Mouse (Mus musculus): ENCODE results near the gene Gm20388. TPM values are rescaled to one million over a fixed set of nuclear protein-coding genes. Genes with fewer than 3 reads are reported as not detected.
A peak's percentile ranks its signal among the peaks of the same experiment; 100 is the strongest.
"Not testable (repeated sequence)": the region's sequence is repeated elsewhere in the genome, so short reads cannot be mapped to it uniquely, and the experiment has no call there.

Gm20388 gene
- total RNA-seq, 2 experiments from 2014 or later: 18.6 TPM; not detected in 1

- intact Hi-C loops (cut with DNase I): no loop called here
- no peak for DNase-seq (ENCODE audit: low spot score in 2 of 2)
Observed at GRCm38 (mm10) chr8:123279828-123280227, 3369.2 kb downstream of the Gm20388 start.

DNA sequence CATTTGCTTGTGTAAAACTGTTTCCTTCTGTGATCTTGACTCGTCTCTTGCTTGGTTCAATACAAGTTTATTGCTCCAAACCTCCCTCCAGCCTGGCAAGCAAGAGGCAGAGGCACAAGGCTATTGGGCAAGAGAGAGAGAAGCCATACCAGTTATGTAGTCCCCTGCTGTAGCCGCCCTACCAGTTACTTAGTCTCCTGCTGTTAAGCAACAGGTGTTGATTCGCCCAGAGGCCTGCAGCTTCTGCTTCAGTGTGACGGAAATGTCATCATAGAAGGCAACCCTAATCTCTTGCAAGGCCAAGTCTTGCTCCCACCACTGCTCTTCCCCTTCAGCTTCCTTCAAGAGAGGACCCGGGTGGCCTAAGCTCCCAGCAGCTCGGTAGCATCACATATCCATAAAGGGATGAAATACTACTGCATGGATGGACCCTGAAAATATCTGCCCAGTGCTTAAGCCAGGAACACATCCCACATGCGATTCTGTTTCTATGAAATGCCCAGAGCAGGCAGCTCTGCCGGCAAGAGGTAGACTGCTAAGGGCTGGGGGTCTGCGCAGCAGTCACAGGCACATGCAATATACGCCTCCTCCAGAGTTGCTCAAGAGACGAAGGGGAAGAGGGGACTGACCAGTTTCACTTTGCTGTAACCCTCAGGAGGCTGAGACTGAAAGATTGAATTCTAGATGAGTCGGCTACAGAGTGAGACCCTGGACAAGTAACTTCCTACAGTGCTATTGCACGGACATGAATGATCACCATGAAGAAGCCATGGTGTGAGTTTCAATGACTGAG is 3369.9 kb downstream of the Gm20388 start:
- DNase-seq (ENCODE audit: low spot score in 2 of 2): no peak
- intact Hi-C loops (cut with DNase I): no loop called here

DNA sequence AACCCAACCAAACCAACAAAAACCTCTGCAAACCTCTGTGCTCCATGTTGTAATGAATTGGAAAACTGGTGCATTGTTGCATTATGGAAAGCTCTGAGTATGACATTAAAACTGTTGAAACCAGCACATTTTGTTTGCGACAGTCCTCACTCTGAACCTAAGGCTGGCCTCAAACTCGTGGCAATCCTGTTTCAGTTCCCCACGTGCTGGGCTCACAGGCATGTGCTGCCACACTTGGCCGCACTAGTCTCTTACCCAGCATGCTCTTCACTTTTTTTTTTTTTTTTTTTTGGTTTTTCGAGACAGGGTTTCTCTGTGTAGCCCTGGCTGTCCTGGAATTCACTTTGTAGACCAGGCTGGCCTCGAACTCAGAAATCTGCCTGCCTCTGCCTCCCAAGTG is 3372.4 kb downstream of the Gm20388 start:
- DNase-seq (ENCODE audit: low spot score in 2 of 2): not testable (repeated sequence)

DNA sequence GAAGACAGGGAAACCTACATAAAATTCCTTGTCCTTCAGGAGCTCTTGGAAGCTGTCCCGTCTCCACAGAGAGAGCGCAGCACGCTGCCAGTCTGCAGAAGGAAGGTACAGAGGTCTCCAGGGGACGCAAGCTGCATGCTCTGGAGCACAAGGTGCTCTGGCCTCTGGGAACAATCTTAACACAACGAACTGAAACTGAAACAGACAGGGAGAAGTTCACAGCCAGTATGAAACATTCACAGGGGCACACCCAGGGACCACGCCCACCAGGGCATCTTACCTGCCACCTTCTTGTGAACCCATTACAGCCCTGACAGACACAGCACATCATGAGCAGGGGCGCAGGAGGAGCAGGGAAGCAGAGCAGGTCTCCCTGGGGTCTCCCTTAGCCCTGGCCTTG is 3373.3 kb downstream of the Gm20388 start:
- no peak for DNase-seq (ENCODE audit: low spot score in 2 of 2)
- intact Hi-C loops (cut with DNase I): no loop called here

More for the DNA sequence above, 3372.4 kb downstream of the Gm20388 start:
- intact Hi-C loops (cut with DNase I): not testable (repeated sequence)

DNA sequence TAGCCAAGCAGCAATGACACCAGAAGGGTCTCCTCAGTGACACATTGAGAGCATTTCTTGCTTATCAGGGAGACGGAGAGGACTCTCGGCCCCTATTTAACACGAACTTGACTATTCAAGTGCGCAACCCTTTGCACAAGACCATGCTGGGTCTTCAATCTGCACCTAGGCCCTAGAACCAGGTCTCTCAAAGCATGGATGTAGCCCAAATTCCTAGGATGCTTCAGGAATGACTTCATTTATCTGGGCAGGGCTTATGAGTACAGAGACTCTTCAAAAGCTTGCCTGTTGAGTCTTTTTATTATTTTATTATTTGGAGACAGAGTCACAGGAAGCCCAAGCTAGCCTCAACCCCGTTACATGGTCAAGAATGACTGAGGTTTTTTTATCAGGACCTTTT is 3373.9 kb downstream of the Gm20388 start:
- intact Hi-C loops (cut with DNase I): no loop called here
- DNase-seq (ENCODE audit: low spot score in 2 of 2): no peak

DNA sequence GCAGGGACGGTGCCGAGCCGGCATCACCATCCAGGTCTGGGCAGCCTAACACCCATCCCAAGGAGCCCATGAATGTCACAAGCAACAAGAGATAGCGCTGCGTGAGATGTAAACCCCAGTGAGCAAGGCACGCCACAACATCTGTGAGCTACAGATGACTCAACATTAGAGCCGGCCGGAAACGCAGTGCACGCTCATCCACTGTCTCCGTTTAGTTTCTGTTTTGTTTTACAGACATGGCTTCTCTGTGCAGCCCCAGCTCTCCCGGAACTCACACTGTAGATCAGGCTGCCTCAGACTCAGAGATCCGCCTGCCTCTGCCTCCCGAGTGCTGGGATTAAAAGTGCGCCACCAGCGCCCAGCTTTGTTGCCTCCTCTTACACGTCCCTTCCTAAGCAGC is 3376.7 kb downstream of the Gm20388 start:
- DNase-seq (ENCODE audit: low spot score in 2 of 2): no peak
- intact Hi-C loops (cut with DNase I): no loop called here

DNA sequence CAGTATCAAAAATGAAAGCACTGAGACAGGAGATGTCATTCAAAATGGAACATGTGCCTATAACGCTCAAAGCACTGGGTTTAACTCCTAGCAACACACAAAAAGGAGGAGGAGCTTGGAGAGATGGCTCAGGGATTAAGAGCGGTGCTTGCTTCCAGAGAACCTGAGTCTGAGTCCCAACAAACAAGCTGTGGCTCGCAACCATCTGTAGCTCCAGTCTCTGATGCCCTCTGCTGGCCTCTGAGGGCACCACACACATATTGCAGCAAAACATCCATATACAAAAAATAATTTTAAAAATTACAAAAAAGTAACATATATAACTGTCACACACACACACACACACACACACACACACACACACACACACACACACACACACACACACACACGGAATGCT is 3379.5 kb downstream of the Gm20388 start:
- intact Hi-C loops (cut with DNase I): no loop called here
- DNase-seq (ENCODE audit: low spot score in 2 of 2): peak; percentile 18 to 26

GRCm38 (mm10) chr8:123290679-123291078 is 3380.0 kb downstream of the Gm20388 start:
- no peak for DNase-seq (ENCODE audit: low spot score in 2 of 2)
- intact Hi-C loops (cut with DNase I): no loop called here

- no peak for DNase-seq (ENCODE audit: low spot score in 2 of 2)
- intact Hi-C loops (cut with DNase I): no loop called here
Observed at GRCm38 (mm10) chr8:123291716-123292115, 3381.1 kb downstream of the Gm20388 start.

DNA sequence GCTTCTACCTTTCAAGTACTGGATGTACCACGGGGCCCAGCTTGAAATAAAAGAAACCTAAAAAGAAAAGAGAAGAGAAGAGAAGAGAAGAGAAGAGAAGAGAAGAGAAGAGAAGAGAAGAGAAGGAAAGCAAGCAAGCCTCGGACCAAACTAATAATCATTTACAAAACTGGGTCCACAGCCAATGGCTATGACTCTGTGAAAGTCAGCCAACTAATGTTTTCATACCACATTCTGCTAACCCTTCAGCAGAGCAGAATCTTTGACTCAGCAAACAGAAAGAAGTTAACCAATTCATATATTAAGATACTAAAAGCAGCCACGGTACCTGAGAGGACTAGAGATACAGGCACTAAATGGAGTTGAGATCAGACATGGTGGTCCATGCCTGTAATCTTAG is 3381.6 kb downstream of the Gm20388 start:
- intact Hi-C loops (cut with DNase I): no loop called here
- no peak for DNase-seq (ENCODE audit: low spot score in 2 of 2)

GRCm38 (mm10) chr8:123292785-123293184 is 3382.1 kb downstream of the Gm20388 start:
- DNase-seq (ENCODE audit: low spot score in 2 of 2): no peak
- intact Hi-C loops (cut with DNase I): no loop called here

GRCm38 (mm10) chr8:123298301-123298700 is 3387.7 kb downstream of the Gm20388 start:
- DNase-seq (ENCODE audit: low spot score in 2 of 2): no peak
- intact Hi-C loops (cut with DNase I): no loop called here

DNA sequence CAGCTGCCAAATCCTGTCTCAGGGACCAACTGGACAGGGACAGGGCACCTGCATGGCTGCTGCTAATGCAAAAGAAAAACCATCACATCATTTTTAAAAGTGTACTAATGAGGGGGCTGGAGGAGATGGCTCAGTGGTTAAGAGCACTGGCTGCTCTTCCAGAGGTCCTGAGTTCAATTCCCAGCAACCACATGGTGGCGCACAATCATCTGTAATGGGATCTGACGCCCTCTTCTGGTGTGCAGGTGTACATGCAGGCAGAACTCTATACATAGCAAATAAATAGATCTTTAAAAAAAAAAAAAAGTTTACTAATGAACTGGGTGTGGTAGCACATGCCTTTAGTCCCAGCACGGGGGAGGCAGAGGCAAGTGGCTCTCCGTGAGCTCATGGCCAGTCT is 3398.1 kb downstream of the Gm20388 start:
- no peak for DNase-seq (ENCODE audit: low spot score in 2 of 2)
- intact Hi-C loops (cut with DNase I): no loop called here

GRCm38 (mm10) chr8:123317781-123318466 is 3407.3 kb downstream of the Gm20388 start:
- no peak for DNase-seq (ENCODE audit: low spot score in 2 of 2)
- intact Hi-C loops (cut with DNase I): loop anchor here (2.0 kb wide), 1 partner anchor 43 kb away; no protein-coding TSS in a partner anchor

GRCm38 (mm10) chr8:123318467-123318911 is 3407.8 kb downstream of the Gm20388 start, which contains the start of gene Fanca:
TSS of gene Fanca (minus strand) at chr8:123318576.
- DNase-seq (ENCODE audit: low spot score in 2 of 2): peak; percentile 90 to 94
- intact Hi-C loops (cut with DNase I): loop anchor here (2.0 kb wide), 1 partner anchor 42 kb away; no protein-coding TSS in a partner anchor

GRCm38 (mm10) chr8:123319522-123320164 is 3409.0 kb downstream of the Gm20388 start:
- DNase-seq (ENCODE audit: low spot score in 2 of 2): peak in 1 of 2 experiments; percentile 29
- intact Hi-C loops (cut with DNase I): loop anchor here (2.0 kb wide), 1 partner anchor 41 kb away; no protein-coding TSS in a partner anchor

DNA sequence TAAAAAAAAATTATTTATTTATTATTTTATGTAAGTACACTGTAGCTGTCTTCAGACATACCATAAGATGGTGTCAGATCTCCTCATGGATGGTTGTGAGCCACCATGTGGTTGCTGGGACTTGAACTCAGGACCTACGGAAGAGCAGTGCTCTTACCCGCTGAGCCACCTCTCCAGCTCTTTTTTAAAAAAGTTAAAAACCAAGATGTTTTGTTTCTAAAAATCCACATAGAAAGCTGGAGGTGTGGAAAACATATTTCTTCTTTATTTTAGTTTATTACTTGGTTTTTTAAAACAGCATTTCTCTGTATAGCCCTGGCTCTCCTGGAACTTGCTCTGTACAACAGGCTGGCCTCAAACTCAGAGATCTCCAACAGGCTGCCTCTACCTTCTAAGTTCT is 3417.9 kb downstream of the Gm20388 start:
- no peak for DNase-seq (ENCODE audit: low spot score in 2 of 2)

DNA sequence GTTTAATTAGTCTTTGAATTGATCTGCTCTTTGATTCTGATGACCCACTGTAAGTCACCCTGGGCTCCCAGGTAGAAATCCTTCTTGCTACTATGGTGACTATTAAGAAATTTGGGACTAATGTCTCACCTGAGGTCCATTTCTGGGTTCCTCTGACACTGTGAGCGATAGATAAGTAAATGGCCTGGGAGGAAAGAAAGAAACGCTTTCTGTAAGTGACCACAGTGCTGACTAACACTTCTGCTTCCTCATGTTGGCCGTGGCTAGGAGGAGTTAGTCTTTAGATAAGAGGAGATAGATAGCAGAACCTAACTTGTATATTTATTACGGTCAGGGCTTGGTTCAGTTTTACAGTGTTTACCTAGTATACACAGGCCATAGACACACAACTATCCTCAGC is 3418.7 kb downstream of the Gm20388 start:
- intact Hi-C loops (cut with DNase I): no loop called here
- DNase-seq (ENCODE audit: low spot score in 2 of 2): no peak

More for the DNA sequence above, 3417.9 kb downstream of the Gm20388 start:
- intact Hi-C loops (cut with DNase I): no loop called here

GRCm38 (mm10) chr8:123329961-123330360 is 3419.3 kb downstream of the Gm20388 start:
- intact Hi-C loops (cut with DNase I): no loop called here
- DNase-seq (ENCODE audit: low spot score in 2 of 2): no peak

GRCm38 (mm10) chr8:123330701-123331100 is 3420.1 kb downstream of the Gm20388 start:
- intact Hi-C loops (cut with DNase I): no loop called here
- DNase-seq (ENCODE audit: low spot score in 2 of 2): no peak
